Mouse (Mus musculus) intestine, embryonic 16.5 days (tissue): ENCODE results near the gene Adgrf5. TPM values are rescaled to one million over a fixed set of nuclear protein-coding genes. Genes with fewer than 3 reads are reported as not detected.
"Not testable (repeated sequence)": the region's sequence is repeated elsewhere in the genome, so short reads cannot be mapped to it uniquely, and the experiment has no call there.

Experiments used
- ATAC-seq: fragments of 200-750 bp; cut with Nextera tagmentation; 2 replicates; pipeline ENCODE4 v1.8.0; 2017; ENCODE audit warnings: moderate TSS enrichment, moderate library complexity
- H3K27ac ChIP-seq: fragments of 300-500 bp; sonication (generic); 2 replicates; pipeline ENCODE4 v1.5.1; 2014; ENCODE audit warnings: mild to moderate bottlenecking, low read length
- H3K27me3 ChIP-seq: fragments of 300-500 bp; sonication (generic); replicated peaks from 2 replicates; pipeline ENCODE4 v1.6.1; 2014; ENCODE audit warnings: low read length, control low read depth, mixed read lengths; ENCODE audit not compliant: control insufficient read depth, insufficient read depth
- H3K36me3 ChIP-seq: fragments of 300-500 bp; sonication (generic); 2 replicates; pipeline ENCODE4 v1.6.1; 2014; ENCODE audit warnings: low read length, control low read depth; ENCODE audit not compliant: control insufficient read depth, insufficient read depth
- H3K4me1 ChIP-seq: fragments of 300-500 bp; sonication (generic); 2 replicates; pipeline ENCODE4 v1.6.1; 2014; ENCODE audit warnings: low read length, control low read depth, mixed read lengths; ENCODE audit not compliant: control insufficient read depth, insufficient read depth
- H3K4me2 ChIP-seq: fragments of 300-500 bp; sonication (generic); 2 replicates; pipeline ENCODE4 v1.6.1; 2014; ENCODE audit warnings: low read depth, low read length, control low read depth
- H3K4me3 ChIP-seq: fragments of 300-500 bp; sonication (generic); 2 replicates; pipeline ENCODE4 v1.5.1; 2014; ENCODE audit warnings: mild to moderate bottlenecking, low read length
- H3K9ac ChIP-seq: fragments of 300-500 bp; sonication (generic); 2 replicates; pipeline ENCODE4 v1.6.1; 2014; ENCODE audit warnings: low read depth, low read length
- H3K9me3 ChIP-seq: fragments of 300-500 bp; sonication (generic); 2 replicates; pipeline ENCODE4 v1.6.1; 2016; ENCODE audit warnings: low read length, control low read depth; ENCODE audit not compliant: control insufficient read depth
- WGBS: fragments of 180-500 bp; shearing (Covaris S2); extraction: QIAGEN DNeasy Blood & Tissue Kit; methylation state at CpG from one replicate; pipeline ENCODE4 v1.1.7; 2014; 5-methylcytosine and 5-hydroxymethylcytosine counted together
- polyA plus RNA-seq: library from polyadenylated mRNA; unstranded; fragments of >200 nt; fragmentation: Nextera tagmentation; extraction: Ambion mirVana; gene quantifications from 2 replicates; pipeline ENCODE4 v1.2.1, GENCODE M21; 2015

Gene Adgrf5
- polyA plus RNA-seq, 1 experiment from 2014 or later: 10.6 TPM

DNA sequence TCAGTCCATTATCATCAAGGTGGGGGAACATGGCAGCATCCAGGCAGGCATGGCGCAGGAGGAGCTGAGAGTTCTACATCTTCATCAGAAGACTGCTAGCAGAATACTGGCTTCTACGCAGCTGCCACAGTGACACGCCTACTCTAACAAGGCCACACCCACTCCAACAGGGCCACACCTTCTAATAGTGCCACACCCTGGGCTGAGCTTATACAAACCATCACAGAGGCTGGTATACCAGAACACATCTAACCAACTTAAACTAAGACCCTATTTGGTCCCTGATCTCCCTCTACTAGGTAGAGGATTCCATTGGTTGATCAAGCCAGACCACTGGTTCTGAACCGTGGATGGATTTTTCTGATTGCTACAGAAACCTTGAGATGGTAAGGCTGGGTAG lies 112.3 kb downstream of the Adgrf5 start:
- peak; percentile 71 for ATAC-seq
- Histone ChIP-seq H3K9ac (no peak overlapping the region), H3K4me1 (no peaks in the 10 kb centered on the region), H3K27me3 (no peaks in the 10 kb centered on the region), H3K27ac (no peak overlapping the region), H3K4me2 (no peak overlapping the region), H3K4me3 (no peak overlapping the region), H3K36me3 (no peaks in the 10 kb centered on the region), H3K9me3 (no peaks in the 10 kb centered on the region)
- WGBS: 80% methylated on average over 4 of the region's 4 CpGs

DNA sequence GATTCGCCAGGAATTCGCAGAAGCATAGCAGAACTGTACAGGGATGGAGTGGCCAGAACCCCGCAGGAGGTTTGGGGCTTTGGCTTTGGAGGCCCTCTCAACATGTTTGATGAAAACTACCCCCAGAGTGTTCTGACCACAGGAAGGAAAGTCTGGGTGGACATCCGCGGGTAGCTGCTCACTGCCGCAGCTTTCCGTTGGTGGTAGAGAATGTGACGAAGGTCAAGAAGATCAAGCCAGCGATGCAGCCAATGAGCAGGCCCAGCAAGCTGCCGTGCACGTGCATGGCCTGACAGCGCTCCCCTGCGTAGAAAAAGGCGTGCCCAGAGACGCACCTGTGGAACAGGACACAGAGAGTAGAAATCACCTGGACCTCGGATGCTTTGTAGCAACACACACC lies 114.5 kb downstream of the Adgrf5 start:
- Histone ChIP-seq H3K27me3 (no peaks in the 10 kb centered on the region), H3K4me2 (no peak overlapping the region), H3K4me3 (no peak overlapping the region), H3K27ac (no peak overlapping the region), H3K9me3 (no peaks in the 10 kb centered on the region), H3K9ac (no peak overlapping the region), H3K4me1 (no peaks in the 10 kb centered on the region), H3K36me3 (no peaks in the 10 kb centered on the region)
- WGBS: 92% methylated on average over 16 of the region's 16 CpGs
- ATAC-seq: no peak

DNA sequence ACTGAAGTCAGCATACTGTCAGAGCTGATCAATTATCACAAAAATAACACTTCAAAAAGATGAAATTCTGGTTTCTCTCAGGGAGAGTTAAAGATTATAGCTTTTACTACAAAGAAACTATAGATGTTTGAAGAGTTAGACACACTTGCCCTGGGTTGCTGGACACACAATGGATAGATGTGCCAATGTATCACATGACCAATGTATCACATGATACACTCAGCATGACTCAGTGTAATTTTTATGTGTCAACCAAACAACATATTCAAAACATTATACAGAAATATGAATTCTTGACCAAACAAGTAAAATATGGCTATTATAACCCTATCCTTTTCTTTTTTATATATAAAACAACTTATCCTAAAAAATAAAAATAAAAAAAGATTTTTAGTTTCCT lies 117.4 kb downstream of the Adgrf5 start:
- Histone ChIP-seq H3K4me2 (no peak overlapping the region), H3K4me3 (no peak overlapping the region), H3K27me3 (no peaks in the 10 kb centered on the region), H3K27ac (no peak overlapping the region), H3K9ac (no peak overlapping the region), H3K36me3 (no peaks in the 10 kb centered on the region), H3K4me1 (no peaks in the 10 kb centered on the region), H3K9me3 (no peaks in the 10 kb centered on the region)
- ATAC-seq: no peak

DNA sequence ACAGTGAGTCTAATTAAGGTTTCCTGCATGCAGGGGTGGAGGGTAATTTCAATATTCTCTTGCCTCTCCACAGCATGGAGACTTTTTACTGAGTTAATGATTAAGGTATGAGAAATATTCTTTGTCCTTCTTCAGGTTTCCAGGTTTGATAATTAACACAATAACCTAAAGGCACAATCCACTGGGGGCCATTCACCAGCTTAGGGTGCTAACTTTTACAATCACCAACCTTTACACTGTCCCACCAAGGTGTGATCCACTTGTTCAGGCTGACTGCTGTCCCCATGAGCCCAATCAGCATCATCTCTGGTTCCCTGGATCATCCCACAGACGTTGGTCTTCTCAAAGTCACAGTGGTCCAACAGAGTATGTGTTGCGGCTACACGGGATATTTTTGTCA lies 125.7 kb downstream of the Adgrf5 start:
- H3K9me3 ChIP-seq: no peaks in the 10 kb centered on the region
- ATAC-seq: peak; percentile 78
- no peak overlapping the region for H3K9ac ChIP-seq
- WGBS: 76% methylated on average over 3 of the region's 3 CpGs
- 0 out of 2 replicates have a peak, but pooled peaks cover 2% of the 10 kb centered on the region for H3K4me1 ChIP-seq
- H3K4me3 ChIP-seq: no peak overlapping the region
- H3K27ac ChIP-seq: no peak overlapping the region
- no peaks in the 10 kb centered on the region for H3K36me3 ChIP-seq
- H3K4me2 ChIP-seq: no peak overlapping the region
- no peaks in the 10 kb centered on the region for H3K27me3 ChIP-seq

DNA sequence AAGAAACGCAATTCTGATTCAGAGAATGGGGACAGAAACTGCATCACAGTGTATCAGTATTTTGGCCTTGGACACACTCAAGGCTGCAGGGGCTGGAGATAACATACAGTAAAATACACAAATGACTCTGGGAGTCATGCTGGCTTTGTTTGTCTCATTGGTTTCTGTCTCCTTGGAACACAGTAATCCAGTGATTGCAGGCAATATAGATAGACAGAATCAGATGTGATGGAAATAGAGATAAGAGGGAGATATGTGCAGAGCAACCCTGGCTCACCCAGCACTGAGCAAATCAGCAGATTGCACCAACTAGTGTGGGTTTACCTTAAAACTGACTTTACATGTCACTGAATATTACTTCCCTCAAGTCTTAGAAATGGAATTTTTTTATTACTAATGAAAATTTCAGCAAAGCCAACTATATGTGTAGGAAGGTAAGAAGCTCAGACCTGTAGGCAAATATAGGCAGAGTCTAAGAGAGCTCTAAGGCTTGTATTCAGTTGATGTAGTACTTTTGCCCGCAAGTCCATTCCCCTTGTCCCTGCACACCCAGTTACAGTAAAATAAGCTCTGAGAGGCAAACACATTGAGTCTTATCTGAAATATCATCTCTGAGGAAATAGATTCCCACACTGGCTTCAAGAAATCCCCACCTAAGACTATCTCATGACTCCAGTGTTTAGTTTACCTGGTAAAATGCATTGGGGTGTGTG lies 128.3 kb downstream of the Adgrf5 start:
- peak; percentile 83 for ATAC-seq
- H3K4me2 ChIP-seq: no peak overlapping the region

DNA sequence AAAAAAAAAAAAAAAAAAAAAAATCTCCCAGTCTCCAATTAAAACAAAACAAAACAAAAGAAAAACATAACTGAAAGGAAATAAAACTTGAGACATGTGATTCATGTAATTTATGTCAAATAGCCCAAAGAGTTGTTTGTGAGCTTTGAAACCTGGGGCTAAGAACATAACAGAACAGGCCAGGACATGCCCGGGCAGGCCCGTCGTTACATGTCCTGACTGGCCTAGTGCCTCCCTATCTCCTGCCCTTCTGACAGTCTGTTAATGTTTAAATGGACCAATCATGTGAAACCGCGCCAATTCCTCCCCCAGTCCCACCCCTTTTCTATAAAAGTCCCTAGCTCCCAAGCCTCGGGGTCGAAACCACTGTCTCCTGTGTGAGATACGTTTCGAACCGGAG lies 130.1 kb downstream of the Adgrf5 start:
- not testable (repeated sequence) for H3K9me3 ChIP-seq, H3K4me1 ChIP-seq, ATAC-seq

More for the DNA sequence above, 128.3 kb downstream of the Adgrf5 start:
- Histone ChIP-seq H3K9me3 (no peaks in the 10 kb centered on the region), H3K4me1 (0 out of 2 replicates have a peak, but pooled peaks cover 2% of the 10 kb centered on the region), H3K36me3 (no peaks in the 10 kb centered on the region), H3K27me3 (no peaks in the 10 kb centered on the region), H3K9ac (no peak overlapping the region), H3K27ac (no peak overlapping the region), H3K4me3 (no peak overlapping the region)
- WGBS: 76% methylated on average over 2 of the region's 2 CpGs

DNA sequence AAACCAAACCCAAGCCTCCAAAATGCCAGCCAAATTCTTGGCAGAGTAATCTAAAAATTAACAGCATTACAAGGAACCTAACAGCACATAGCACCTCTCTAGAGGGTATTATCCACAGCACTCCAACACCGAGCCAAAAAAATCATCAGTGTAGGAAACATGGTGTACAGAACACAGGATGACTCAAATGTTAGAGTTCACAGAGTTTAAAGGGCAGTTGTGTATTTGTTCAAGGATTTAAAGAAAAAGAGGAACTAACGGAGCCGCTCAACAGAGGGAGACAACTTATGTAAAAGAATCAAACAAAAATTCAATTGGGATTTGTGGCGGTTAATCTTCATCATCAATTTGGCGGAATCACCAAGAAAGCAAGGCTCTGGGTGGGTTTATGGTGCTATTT lies 135.3 kb downstream of the Adgrf5 start:
- no peak overlapping the region for H3K4me2 ChIP-seq
- 82% methylated on average over 5 of the region's 5 CpGs for WGBS
- H3K27me3 ChIP-seq: no peaks in the 10 kb centered on the region
- no peak for ATAC-seq
- H3K4me3 ChIP-seq: no peak overlapping the region
- H3K27ac ChIP-seq: no peak overlapping the region
- 0 out of 2 replicates have a peak, but pooled peaks cover 3% of the 10 kb centered on the region for H3K36me3 ChIP-seq
- no peaks in the 10 kb centered on the region for H3K4me1 ChIP-seq
- H3K9me3 ChIP-seq: no peaks in the 10 kb centered on the region
- H3K9ac ChIP-seq: no peak overlapping the region

More for the DNA sequence above, 130.1 kb downstream of the Adgrf5 start:
- not testable (repeated sequence) for H3K4me2 ChIP-seq, H3K36me3 ChIP-seq, H3K9ac ChIP-seq, H3K27ac ChIP-seq, H3K4me3 ChIP-seq, H3K27me3 ChIP-seq
- WGBS: 94% methylated on average over 5 of the region's 10 CpGs

DNA sequence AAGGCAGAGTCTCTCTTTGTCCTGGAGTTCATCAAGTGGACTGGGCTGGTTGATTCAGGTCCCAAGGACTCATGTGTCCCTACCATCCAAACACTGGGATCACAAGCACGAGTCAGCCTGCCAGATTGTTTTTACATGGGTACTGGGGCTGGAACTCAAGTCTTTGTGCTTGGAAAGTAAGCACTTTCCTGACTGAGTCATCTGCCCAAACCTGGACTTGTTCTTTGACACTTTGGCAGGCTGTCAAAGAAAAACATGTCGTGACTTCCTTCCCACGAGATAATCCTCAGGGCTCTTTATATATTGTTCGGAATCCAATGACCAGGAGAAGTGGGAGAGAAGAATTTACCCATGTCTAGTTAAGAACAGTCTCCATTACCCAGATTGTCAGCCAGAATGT lies 137.3 kb downstream of the Adgrf5 start:
- H3K36me3 ChIP-seq: 0 out of 2 replicates have a peak, but pooled peaks cover 3% of the 10 kb centered on the region
- 72% methylated on average over 4 of the region's 4 CpGs for WGBS
- no peak overlapping the region for H3K27ac ChIP-seq
- H3K4me3 ChIP-seq: no peak overlapping the region
- no peak overlapping the region for H3K9ac ChIP-seq
- no peaks in the 10 kb centered on the region for H3K9me3 ChIP-seq
- no peak overlapping the region for H3K4me2 ChIP-seq
- H3K27me3 ChIP-seq: no peaks in the 10 kb centered on the region
- H3K4me1 ChIP-seq: no peaks in the 10 kb centered on the region
- no peak for ATAC-seq

DNA sequence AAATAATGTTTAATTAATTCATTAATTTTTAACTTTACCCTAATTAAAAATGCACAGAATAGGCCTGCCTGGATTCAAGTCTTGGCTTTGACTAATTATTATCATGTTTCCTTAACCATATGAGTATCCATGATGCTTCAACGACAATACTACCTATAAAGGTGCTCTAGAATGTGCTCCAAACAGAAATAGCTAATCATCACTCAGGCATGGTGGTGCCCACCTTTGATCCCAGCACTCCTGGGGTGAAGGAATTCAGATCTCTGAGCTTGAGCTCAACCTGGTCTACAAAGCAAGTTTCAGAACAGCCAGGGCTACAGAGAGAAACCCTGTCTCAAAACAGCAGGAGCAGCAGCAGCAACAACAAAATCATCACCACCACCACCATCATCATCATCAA lies 140.3 kb downstream of the Adgrf5 start:
- Histone ChIP-seq H3K9me3 (no peaks in the 10 kb centered on the region), H3K9ac (no peak overlapping the region), H3K36me3 (0 out of 2 replicates have a peak, but pooled peaks cover 3% of the 10 kb centered on the region), H3K27me3 (no peaks in the 10 kb centered on the region), H3K4me1 (no peaks in the 10 kb centered on the region), H3K27ac (no peak overlapping the region), H3K4me3 (no peak overlapping the region), H3K4me2 (peak overlapping the region; percentile 36; the same call in 1 of the 2 replicates)
- ATAC-seq: no peak
- 69% methylated on average over 1 of the region's 1 CpGs for WGBS

DNA sequence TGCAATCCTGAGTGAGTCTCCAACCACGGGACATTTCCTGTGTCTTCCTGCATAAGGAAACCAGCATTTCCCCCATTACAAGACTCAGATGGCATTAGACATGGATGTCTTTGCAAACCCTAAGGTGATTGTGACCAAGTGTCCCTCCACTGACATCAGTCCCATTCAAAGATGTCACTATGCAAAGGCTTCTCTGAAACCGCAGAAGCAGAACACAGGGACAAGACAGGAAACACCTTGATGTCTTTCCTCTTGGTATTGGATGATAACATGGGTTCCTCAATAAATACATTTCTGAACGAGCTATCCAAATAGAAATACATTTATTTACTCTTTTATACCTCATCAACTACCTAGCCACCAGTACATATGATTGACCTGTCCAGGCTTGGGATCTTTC lies 141.0 kb downstream of the Adgrf5 start:
- Histone ChIP-seq H3K27me3 (no peaks in the 10 kb centered on the region), H3K9ac (no peak overlapping the region), H3K9me3 (no peaks in the 10 kb centered on the region), H3K36me3 (0 out of 2 replicates have a peak, but pooled peaks cover 3% of the 10 kb centered on the region), H3K4me1 (no peaks in the 10 kb centered on the region), H3K4me3 (peak overlapping the region; percentile 30), H3K4me2 (peak overlapping the region; percentile 43), H3K27ac (no peak overlapping the region)
- 69% methylated on average over 3 of the region's 3 CpGs for WGBS
- ATAC-seq: no peak
